Mouse (Mus musculus) spleen, adult 2 months (tissue): ENCODE results near the gene Fetub.

Experiments used
- CTCF ChIP-seq: fragments of 200-500 bp; IDR thresholded peaks from 2 replicates; pipeline ENCODE4 v1.5.1; 2011; ENCODE audit warnings: mild to moderate bottlenecking, inconsistent platforms; ENCODE audit not compliant: insufficient read depth, insufficient read length, insufficient replicate concordance; ENCODE audit errors: extremely low read depth
- POLR2A ChIP-seq: fragments of 200-500 bp; IDR thresholded peaks from 2 replicates; pipeline ENCODE4 v1.6.1; 2011; ENCODE audit warnings: low read depth, low read length, inconsistent platforms

DNA sequence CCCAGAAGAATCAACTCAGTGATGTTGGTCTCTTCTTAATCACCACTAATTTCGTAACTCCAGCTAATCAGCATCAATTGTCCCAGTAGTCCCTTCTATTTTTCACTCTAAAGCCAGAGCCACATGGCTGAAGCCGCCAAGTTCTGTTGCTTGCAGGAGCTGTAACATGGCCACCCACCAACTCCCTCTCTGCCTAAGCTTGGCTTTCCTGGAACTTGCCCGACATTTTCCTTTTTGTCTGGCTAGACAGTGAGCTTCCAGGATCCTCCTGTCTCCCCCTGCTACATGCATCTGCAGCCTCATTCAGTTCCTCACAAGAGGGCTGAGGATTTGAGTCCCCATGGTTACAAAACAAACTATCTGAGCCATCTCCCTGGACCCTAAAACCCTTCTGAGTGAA, 6.1 kb upstream of the Fetub start:
- TF ChIP-seq CTCF = no peak
- no peak for TF ChIP-seq POLR2A
